ENCODE assay signal across 8 mouse cellular contexts in the genomic region with DNA sequence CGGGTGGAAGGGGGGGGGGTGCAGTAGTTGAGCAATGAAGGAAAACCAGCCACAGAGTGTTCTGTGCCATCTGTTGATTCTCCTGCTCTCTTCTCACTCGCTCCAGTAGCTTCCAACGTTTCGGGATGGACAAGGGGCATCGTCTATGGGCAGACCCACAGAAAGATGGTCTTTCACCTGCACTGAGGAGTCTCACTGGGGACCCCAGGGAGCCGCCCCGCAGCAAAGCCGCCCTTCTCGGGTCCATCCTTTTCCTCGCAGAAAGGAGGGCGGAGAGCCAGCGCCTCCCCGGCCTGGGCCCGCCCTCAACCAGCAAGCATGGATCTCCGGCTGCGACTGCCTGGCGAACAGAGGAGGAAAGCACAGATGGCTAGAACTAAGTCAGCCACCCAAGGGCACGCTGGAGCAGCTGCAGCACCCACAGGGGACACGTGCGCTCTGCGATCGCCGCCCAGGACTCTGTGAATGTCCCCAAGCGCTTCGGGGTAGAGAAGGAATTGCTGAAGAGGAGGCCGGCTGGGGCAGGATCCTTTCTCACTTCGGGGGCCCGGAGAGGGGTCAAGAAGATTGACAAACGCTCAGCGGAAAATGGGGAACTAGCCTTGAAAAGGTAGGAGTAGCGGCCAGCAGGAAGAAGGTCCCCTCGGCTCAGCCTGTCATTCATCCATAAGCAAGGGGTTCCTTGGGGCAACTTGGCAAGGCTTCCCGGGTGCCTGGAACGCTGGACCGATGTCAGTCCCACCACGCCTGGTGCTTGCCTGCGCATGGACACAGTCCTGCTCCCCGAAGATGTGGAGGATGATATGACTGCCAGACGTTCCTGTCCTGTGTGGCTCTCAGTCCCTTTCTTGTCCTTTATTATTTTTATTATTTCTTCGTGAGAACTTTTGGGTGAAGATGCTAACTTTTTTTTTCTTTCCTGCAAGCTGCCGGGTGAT. TPM values are rescaled to one million over a fixed set of nuclear protein-coding genes. Genes with fewer than 3 reads are reported as not detected.
DNase-seq lines count a peak whose midpoint lies in the region; ATAC-seq lines count a peak whose summit lies in the region.

TSS of gene Arsj (plus strand) at position 117 of the 938 bp plus-strand sequence.

- no peak; the same call in 1 of the 2 replicates for ATAC-seq in heart, embryonic 13.5 days (ENCODE audit: extremely low read depth, insufficient number of reproducible peaks, low FRiP score, low TSS enrichment)
- ATAC-seq in lung, embryonic 16.5 days (ENCODE audit: low read depth), result peak; percentile 90

- H3K27me3 ChIP-seq in forebrain, embryonic 10.5 days (ENCODE audit: poor library complexity, severe bottlenecking), result peaks cover 28% of the 10 kb centered on the region
- H3K27me3 ChIP-seq in heart, embryonic 13.5 days (replicated peaks), result peaks cover 12% of the 10 kb centered on the region
- no peaks in the 10 kb centered on the region for H3K27me3 ChIP-seq in lung, embryonic 16.5 days (ENCODE audit: control insufficient read depth, insufficient read depth, low read depth, low read length)

- peak within 1 kb of the TSS; percentile 70 for H3K27ac ChIP-seq in forebrain, embryonic 10.5 days
- H3K27ac ChIP-seq in heart, embryonic 13.5 days (replicated peaks), result no peak within 1 kb of the TSS
- no peak within 1 kb of the TSS for H3K27ac ChIP-seq in lung, embryonic 16.5 days (ENCODE audit: low read length)

- no peaks in the 10 kb centered on the region for H3K9me3 ChIP-seq in forebrain, embryonic 10.5 days
- H3K9me3 ChIP-seq in heart, embryonic 13.5 days, result no peaks in the 10 kb centered on the region
- H3K9me3 ChIP-seq in lung, embryonic 16.5 days (ENCODE audit: control insufficient read depth, low read length), result no peaks in the 10 kb centered on the region

- DNase-seq in thymus, postnatal 4 days, result peak; percentile 8
- no peak for DNase-seq in thymus, postnatal 36 days
- DNase-seq in forebrain, embryonic 10.5 days (ENCODE audit: extremely low spot score, low spot score), result peak; percentile 37
- DNase-seq in layer of hippocampus, adult 18-20 months (ENCODE audit: low spot score in 2 of 2), result peak; percentile 36 to 73
- DNase-seq in retina, postnatal 1 day, result peak; percentile 72
- DNase-seq in natural killer cell, adult 2 months (ENCODE audit: low spot score in 2 of 2), result no peak

- H3K36me3 ChIP-seq in forebrain, embryonic 10.5 days (replicated peaks), result no peaks in the 10 kb centered on the region
- no peaks in the 10 kb centered on the region for H3K36me3 ChIP-seq in heart, embryonic 13.5 days
- no peaks in the 10 kb centered on the region for H3K36me3 ChIP-seq in lung, embryonic 16.5 days (ENCODE audit: control insufficient read depth, insufficient read depth, low read length)

- 22% methylated on average over 41 of the region's 41 CpGs for WGBS in forebrain, embryonic 10.5 days
- WGBS in heart, embryonic 13.5 days, result 9% methylated on average over 41 of the region's 41 CpGs
- whole genome bisulfite sequencing in lung, embryonic 16.5 days, result 8% methylated on average over 41 of the region's 41 CpGs

- H3K9ac ChIP-seq in heart, embryonic 13.5 days, result peak within 1 kb of the TSS; percentile 81
- peak within 1 kb of the TSS; percentile 65 for H3K9ac ChIP-seq in lung, embryonic 16.5 days (ENCODE audit: low read length)

- peak within 1 kb of the TSS; percentile 55 for H3K4me3 ChIP-seq in forebrain, embryonic 10.5 days
- peak within 1 kb of the TSS; percentile 62 for H3K4me3 ChIP-seq in heart, embryonic 13.5 days
- peak within 1 kb of the TSS; percentile 52 for H3K4me3 ChIP-seq in lung, embryonic 16.5 days (ENCODE audit: low read length)

- peaks cover 9% of the 10 kb centered on the region for H3K4me1 ChIP-seq in forebrain, embryonic 10.5 days
- peaks cover 7% of the 10 kb centered on the region for H3K4me1 ChIP-seq in heart, embryonic 13.5 days
- H3K4me1 ChIP-seq in lung, embryonic 16.5 days (replicated peaks; ENCODE audit: control insufficient read depth, insufficient read depth, low read length), result no peaks in the 10 kb centered on the region

- H3K4me2 ChIP-seq in heart, embryonic 13.5 days, result peak within 1 kb of the TSS; percentile 95
- peak within 1 kb of the TSS; percentile 75 for H3K4me2 ChIP-seq in lung, embryonic 16.5 days (ENCODE audit: low read depth, low read length)

RNA-seq across cellular contexts. Expression of gene Arsj, which starts in this region (rescaled TPM):
- polyA plus RNA-seq in forebrain, embryonic 10.5 days (2016; fragmentation: Nextera tagmentation; extraction: Ambion mirVana), result 0.05 and 0.10 TPM in 2 replicates
- polyA plus RNA-seq in heart, embryonic 13.5 days (2015; fragmentation: Nextera tagmentation; extraction: Ambion mirVana), result 0.57 and 0.61 TPM in 2 replicates
- 1 to 10 TPM; 3.9 to 4.2 TPM for total RNA-seq in layer of hippocampus, adult 18-20 months (2021)
- polyA plus RNA-seq in lung, embryonic 16.5 days (2015; fragmentation: Nextera tagmentation; extraction: Ambion mirVana), result 0.94 and 1.4 TPM in 2 replicates

Comparison
In these comparisons a context has a peak if more than half of its experiments do, and no peak if none do; other contexts are left out.
1. DNase-seq: peak in thymus, postnatal 4 days (single experiment), layer of hippocampus, adult 18-20 months (2 of 2) and retina, postnatal 1 day (single experiment); none in thymus, postnatal 36 days (0 of 2) and natural killer cell, adult 2 months (0 of 2).
2. Peak in DNase-seq, H3K4me3 ChIP-seq and H3K27ac ChIP-seq in forebrain, embryonic 10.5 days; RNA of the gene not detected or under 1 TPM.
3. Peak in every context shown above with its lines, with median percentiles within 50 percentile points of each other: H3K4me3 ChIP-seq.